Mouse (Mus musculus) cerebellum, postnatal 14 days (tissue): ENCODE measurements around the gene Nr6a1.
A peak's percentile ranks its signal among the peaks of the same experiment; 100 is the strongest.

Experiments used
- DNase-seq, 2 experiments: peaks; one replicate each; pipeline ENCODE4 v3.0.0; 2021; ENCODE audit warnings: mixed read lengths in 2 of 2

The Nr6a1 gene

DNA sequence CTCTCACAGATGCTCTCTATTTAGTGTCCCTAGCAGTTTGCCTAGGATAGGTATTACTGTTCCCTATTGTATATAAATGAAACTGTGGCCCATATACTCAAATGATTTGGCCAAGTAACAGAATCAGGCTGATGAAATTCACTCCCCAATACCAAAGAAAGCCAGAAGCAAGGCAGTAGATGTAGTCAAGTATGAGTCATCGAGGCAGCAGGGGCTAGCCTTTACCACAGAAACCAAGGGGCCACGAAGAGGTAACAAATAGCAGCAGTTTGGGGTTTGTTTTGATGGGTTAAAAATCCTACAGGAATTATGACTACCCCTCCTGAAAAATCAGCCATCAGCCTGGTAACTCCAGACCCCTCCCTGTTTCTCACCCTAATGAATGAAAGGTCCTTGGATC is 147.5 kb downstream of the Nr6a1 start:
- no peak for DNase-seq

DNA sequence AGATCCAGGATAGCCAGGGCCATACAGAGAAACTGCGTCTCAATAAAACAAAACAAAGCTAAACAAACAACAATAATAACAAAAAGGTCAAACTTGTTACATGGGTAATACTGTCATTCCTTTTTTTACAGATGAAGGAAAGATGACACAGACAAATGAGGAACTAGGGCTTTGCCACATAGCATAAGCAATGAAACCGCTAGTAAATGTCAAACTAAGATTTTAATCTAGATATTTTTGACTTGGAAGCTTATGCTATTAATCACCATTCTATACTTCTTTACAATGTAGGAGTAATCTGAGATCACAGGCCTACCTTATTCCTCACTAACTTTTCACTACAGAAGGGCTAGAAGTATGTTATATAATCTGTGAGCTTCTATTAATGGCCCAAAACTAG is 150.2 kb downstream of the Nr6a1 start:
- no peak for DNase-seq

DNA sequence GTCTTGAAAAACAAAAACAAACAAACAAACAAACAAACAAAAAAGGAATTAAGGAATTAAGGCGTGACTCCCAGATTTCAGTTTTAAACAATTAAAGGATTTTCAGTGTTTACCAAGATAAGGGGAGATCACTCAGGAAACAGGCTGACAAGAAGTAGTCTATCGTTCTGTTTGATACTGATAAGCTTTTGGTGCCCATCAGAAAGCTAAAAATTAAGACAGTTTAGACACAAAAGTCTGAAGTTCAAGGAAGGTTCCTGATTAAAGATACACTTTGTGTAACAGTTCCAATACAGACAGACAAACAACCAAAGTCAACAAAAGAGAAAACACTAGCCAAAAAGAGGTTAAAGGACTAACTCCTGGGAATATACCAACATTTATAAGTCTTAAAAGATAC is 152.6 kb downstream of the Nr6a1 start:
- no peak for DNase-seq

DNA sequence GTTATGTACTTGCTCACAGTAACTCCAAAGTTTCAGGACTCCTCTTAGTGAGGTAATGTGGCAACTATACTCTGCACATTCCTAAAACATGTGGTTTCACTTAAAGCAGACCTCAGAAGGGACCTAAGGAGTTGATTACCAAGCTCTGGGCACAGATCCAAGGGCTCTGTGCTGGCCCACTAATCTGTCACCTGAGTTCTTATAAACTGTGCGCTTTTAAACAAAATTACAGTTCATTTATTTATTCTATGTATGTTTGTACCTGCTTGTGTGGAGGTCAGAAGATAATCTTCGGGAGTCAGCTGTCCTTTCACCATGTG is 156.1 kb downstream of the Nr6a1 start:
- DNase-seq: peak; percentile 10 to 14

DNA sequence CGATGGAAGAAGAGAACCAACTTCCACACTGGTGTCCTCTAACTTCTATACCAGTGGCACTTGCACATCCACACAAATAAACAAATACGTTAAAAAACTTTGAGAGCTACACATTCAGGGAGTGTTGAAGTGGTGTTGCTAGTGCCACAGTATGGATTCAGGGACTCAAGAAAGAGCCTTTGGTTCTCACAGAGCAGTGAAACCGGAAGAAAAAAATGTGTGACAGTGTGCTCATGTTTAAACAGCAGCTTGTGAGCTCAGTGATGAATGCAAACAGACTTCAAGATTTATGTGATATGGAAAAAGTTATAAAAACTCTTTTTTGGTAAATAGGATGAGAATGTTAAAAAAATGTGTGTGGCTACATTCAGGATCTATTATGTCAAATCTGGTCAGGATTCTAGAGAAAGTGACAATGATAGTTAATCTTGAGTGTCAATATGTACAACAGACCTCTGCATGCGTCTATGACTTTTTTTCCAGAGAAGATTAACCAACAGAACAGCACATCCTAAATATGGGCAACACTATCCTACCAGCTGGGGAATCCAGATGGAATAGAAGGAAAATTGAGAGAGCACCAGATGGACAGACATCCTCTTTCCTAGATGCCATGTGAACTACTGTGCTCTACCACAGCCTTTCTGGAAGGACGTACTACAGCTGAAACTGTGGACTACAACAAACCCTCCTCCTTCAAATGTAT is 156.6 kb downstream of the Nr6a1 start:
- no peak for DNase-seq

DNA sequence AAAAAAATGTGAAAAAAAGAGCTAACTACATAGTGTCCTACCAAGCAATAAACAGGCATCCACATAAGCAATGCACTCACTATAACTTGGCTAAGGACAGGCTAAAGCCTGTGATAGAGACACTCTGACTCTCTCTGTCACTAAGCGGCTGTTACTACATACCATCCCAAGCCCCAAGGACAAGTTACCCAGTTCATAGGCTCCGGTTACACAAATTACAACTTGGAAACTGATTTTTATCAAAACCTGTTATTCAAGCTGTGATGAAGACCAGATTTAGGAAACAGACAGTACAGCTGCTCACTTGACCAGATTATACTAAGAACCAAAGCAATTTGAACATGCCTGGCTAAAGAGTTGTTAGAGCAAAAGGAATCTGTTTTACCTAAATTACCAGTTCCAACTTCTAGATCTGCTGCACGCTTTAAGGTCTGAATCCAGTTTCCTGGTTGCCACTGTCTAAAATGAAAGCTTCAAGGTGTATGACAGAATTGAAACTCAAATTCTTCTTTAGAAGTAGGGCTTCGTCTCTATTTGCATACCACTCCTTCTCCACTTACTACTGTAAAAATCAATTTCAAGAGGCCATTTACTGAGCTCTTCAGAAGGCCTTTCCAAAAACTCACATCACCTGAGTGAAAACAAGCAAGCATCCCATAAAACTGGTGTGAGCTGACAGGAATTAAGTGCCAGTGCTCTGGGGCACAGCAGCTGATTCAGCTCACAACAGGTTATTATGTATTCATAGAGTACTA is 160.1 kb downstream of the Nr6a1 start:
- DNase-seq: no peak

DNA sequence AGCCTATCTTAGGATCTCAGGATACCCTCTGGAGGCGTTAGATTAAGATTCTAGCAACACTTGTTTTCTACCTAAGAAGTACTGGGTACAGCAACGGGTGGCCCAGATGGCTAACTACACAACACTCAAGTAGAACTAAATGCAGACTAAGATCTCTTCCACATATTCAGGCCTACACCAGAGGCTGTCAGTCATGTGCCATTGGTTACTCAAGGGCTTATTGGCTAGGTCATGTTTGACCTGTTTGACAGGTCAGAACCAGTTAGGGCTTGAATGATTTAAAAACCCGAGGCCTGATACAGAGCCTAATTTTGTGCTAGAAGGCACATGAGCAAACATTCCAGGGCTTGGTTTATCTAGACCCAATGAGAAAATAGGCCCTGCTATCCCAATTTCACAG is 187.6 kb downstream of the Nr6a1 start:
- DNase-seq: no peak

DNA sequence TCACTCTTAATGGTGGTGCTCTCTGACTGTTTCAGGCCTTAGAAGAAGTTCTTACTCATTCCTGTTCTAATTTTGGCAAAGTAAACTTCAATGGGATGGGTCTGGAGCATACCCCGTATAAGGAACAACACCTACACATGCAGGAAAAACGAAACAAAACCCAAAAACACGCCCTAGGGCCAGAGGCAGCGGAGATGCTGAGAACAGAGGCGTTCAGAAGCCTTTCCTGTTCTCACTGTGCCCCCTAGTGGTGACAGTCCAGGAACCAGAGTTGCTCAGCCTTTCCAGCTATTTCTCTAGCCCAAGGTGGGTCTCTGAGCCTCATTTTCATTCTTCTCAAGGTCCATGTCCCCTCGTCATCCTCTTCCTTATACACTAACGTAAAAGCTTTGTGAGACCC is 188.1 kb downstream of the Nr6a1 start:
- DNase-seq: peak; percentile 89 to 95

DNA sequence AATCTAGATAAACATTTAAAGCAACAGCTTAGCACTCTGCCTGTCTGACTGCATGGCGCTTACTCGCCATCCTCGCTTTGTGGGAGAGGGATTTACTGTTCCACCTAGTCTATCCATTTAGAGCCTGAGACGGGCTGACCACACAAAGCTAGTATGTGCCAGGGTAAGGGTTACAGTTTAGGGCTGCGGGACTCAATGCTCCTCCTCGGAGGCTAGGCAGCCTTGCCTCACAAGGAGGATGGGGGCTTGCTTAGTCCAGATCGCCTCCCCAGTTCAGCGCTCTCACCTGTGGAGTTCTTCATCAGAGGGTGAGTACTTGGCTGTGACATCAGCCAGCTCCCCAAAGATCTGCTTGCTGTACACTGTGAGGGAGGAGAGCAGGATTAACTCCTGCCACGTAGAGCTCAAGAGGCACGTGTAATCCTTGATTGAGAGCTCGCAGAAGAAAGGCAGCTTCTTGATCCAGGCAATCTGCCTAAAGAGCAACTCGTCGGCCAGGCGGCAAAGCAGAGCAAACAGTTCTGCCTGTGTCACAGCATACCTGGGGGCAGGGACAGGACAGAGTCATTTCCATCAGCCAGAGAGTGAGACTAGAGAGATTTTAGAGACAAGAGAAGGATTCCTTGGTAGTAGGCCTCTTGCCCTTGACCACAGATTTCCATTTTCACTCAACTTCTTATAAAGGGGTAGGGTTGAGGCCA is 188.7 kb downstream of the Nr6a1 start:
- DNase-seq: no peak

DNA sequence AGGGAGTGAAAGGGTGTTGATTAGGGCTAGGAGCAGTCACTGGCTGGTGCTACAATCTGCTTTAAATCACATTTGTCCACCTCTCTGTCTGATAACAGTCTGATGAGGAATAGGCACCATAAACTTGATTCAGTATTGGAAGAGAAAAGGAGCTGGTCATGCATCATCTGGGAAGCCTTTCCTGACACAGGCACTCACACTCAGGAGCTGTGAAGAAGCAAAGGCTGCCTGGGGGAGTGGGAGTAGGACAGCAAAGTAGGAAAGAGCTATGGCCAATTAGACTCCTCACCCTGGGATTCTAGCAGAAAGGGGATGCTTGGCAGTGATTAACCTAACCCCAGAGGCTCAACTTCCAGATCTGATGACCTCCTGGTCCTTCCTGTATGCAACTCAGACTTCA is 191.7 kb downstream of the Nr6a1 start:
- DNase-seq: no peak

DNA sequence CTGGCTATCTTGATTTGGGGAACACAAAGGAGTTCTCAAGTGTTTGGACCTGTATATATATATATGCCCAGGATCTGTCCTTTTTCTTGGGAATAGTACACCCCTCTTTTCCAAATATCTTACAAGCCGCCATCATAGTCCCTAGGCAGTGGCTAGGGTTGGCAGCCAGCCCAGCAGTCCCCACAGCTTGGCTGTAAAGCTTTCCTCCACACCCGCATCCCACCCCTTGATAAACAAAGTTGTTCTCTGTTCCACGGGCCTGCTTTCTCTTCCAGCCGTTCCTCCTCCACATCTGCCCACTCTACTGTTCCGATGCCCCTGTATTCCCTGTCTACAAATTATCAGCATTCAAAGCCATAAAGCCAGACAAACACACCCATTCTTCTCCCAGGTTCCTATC is 192.8 kb downstream of the Nr6a1 start:
- DNase-seq: no peak

DNA sequence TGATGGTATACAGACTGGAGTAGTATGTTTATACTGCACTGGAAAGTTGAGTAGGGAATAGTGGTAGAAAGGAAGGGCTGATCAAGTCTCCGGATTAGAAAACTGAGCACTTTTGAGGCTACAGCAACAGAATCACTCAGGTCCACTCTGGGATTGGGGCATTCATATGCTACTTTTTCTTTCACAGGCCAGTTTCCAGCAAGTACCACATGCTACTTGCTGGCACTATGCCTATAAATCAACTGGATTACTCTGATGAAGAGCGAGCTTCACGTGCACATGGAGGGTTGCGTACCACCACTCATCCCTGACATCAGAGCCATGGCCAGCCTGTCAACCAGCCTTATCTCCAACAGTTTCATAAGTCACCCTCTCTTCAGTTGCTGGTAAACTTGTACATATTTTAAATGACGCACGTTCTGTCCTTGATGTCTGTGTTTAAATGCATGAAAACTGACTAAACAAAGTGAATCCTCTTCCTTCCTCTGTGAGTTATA is 197.1 kb downstream of the Nr6a1 start:
- no peak for DNase-seq

DNA sequence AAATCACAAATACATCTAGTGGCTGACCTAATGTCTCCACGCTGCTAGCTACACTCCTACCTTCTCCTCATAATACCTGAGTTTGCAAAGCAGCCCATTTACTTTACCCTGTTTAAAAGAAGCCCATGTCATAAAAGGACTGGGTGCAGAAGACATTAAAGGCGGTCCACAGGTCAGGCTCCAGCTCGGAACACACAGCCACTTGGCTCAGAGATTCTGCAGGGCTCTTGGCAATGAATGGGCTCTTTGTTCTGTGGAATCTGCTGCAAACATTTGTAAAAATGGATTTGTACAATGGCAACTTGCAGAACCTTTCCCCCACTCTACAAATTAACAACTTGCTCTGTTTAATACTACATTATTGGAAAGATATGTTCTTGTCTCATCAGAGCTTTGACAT is 202.1 kb downstream of the Nr6a1 start:
- no peak for DNase-seq

DNA sequence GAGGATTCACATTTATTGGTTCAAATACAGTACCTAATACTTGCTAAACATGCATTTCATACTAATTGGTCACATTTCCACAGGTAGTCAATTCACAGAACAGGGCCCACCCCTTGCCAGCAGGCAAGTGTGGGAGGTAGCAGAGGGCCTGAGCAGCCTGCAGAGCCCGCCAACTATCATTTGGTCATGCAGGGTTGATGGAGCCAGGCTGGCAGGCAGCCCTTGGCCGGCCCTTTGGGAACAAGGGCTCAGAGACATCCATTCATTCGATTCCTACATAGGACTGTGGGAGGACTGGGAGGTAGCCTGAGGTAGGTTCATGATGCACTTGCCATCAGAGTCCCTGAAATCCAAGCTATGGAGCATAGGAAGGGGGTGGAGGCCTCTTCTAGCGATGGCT is 204.1 kb downstream of the Nr6a1 start:
- DNase-seq: peak; percentile 69 to 78

DNA sequence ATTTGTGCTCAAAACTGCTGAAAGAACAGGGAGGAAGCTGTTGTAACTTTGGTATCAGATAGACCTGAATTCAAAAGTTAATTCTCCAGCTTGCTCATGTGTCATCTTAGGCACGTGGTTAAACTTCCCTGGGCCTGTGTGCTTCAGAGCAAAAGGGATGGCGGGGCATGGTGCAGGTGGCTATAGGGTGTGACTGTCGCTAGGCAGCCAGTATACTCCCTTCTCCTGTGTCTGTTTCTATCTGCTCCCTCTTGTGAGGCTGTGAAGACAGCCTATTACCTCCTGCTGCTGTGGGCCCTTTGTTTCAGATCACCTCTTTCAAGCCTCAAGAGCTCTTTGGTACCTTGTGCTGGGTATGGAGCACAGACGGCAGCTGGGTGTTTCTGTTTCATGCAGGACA is 205.4 kb downstream of the Nr6a1 start:
- DNase-seq: no peak

DNA sequence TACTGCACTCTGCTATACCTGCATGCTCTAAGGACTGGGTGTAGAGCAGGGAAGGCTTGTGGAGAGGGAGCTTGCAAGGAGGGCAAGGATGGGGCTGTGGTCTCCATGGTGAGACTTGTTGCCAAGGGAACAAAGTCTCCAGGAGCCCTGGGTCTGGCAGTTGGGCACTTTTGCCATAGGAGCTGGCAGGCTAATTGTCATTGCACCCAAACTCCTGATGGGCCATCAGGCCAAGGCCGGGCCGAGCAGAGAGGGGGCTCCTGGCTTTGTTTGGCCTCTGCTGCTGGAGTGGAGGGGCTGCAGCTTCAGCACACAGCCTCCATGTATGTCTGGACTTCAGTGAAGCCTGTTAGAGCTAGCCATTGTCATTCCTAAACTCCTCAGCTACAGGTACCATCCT is 206.8 kb downstream of the Nr6a1 start:
- no peak for DNase-seq

DNA sequence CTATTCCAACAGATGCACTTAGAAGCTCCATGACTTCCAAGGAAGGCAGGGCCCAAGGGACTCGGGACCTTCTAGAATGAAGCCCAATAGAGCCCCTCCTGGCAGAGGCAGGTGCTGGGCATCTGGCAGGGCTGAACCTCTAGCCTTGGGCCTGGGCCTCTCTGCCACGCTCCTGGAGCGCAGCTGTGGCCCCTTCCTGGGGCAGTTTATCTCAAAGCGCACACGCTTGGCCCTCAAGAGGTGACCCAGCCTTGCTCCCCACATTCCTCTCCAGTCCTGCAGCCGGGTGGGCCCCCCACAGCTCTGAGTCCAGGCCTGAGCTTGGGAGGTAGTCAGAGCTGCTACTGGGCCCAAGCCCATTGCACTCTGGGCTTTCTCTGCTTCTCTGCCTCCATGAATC is 208.1 kb downstream of the Nr6a1 start:
- DNase-seq: no peak

DNA sequence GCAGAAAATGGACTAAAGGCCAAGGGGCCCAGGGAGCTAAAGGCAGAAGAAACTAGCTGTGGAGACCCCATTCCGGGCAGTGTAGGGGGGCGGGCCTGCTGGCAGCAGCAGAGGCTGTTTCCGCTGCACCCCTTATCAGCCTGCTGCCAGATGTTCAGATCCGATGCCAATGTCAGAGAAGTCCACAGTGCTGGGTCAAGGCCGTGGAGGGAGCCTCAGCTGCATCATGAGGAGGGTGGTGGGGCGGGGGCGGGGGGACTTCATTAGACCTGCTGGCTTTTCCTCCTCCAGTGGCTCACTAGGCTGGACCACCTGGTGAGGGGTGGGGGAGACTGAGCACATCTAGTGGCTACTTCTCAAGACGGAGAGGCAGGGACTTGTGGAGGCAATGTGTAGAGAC is 208.8 kb downstream of the Nr6a1 start:
- DNase-seq: no peak

DNA sequence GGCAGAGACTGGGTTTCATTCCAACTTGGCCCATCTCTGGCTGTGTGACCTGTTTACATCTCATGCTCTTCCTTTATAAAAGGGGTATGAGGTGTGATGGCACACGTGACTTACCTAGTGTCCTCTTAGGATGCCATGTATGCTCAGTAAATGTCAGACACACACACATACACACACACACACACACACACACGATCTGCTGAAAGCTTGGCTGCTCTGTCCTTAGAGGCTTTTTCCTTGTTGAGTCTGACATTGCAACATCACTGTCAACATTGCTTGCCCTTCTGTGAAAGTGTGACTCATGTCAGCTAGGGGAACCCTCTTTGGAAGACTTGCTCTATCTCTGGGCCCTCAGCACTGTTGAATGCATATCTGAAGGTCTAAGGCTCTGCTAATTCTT is 210.1 kb downstream of the Nr6a1 start:
- no peak for DNase-seq

DNA sequence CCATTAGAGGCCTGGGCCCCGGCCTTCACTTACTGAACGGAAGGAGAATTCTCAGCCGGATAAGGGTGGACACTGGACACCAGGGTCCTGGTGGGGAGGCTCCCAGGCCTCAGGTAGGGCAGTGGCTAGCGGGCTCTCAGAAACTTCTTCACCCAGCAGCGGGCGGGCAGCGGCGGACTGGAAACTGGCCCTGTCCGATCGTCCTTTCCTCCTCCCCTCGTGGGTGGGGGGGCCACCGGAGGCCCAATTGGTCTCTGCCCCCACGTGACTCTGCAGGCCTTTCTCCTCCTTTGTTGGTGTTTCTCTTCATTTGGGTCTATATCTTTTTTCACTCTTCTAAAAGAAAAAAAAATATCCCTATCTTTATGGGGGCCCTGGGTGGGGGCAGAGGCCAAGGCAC is 213.2 kb downstream of the Nr6a1 start, which contains the start of gene Nr5a1:
Nr5a1 (minus strand) TSS at position 219 of the 400 bp plus-strand sequence.
- no peak for DNase-seq

DNA sequence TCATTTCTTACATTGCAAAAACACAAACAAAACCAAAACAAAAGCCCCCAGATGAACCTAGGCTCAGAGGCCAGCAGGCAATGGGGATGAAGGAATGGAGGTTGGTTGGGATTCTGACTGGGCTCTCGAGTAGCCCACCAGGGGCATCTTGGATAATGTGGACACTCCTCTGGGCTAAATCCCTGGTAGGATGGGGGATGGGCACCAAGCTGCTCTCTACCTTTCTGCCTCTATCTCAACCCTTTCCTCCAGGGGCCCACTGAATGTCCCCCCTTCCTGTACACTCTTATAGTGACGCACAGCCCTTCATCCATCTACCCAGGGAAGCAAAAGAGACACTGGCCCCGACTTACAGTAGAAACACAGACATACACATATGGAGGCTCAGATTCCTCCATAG is 213.9 kb downstream of the Nr6a1 start:
- no peak for DNase-seq

DNA sequence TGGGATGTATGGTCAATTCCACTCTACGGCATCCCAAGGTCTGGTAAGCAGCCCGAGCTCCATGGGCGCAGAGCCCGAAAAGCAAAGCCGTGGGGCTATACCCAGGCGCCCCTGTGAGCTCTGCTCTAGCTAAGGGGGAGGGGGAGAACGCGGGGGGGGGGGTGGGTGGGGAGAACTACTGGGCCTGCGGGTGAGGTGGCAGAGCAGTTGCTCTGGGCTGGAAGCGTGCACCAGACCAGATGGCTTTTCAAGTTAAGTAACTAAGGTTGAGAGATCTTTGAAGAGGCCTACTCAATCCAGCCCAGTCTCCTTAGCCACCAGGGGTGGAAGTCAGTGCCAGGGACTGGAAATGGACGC is 214.7 kb downstream of the Nr6a1 start:
- no peak for DNase-seq

DNA sequence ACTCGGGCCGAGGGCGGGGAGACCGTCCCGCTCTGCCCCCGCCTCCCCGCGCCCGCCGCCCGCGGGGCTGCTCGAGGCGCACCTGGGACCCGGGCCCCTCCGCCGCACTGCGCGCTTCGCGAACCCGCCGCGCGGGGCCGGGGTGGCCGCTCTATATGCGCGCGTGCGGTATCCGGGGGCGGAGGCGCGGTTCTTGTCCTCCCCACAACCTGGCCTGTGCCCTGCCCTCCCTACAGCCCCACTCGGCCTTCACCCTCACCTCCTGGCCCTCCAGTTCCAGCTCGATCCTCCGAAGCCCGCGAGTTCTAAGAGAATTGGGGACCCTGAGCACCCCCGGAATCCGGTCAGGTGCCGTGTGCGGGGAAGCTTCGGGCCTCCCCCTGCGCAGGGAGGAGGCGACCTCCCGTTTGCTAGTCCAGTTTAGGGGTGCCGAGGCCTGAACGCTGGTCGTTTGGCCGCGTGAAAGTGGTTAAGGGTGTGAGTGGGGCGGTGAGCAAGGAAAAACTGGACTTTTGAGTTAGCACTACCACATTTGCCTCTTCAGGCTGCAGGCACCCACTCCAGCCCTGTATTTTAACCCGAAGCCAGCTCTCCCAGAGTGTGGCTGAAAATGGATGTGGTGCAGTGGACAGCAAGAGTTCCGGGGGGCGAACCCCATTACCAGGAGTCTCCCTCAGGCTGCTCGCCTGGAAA is 215.3 kb downstream of the Nr6a1 start:
- DNase-seq: no peak
